Mouse (Mus musculus): ENCODE data around the gene Rpl3l.
"Not testable (repeated sequence)": the region's sequence is repeated elsewhere in the genome, so short reads cannot be mapped to it uniquely, and the experiment has no call there.

Gene Rpl3l

DNA sequence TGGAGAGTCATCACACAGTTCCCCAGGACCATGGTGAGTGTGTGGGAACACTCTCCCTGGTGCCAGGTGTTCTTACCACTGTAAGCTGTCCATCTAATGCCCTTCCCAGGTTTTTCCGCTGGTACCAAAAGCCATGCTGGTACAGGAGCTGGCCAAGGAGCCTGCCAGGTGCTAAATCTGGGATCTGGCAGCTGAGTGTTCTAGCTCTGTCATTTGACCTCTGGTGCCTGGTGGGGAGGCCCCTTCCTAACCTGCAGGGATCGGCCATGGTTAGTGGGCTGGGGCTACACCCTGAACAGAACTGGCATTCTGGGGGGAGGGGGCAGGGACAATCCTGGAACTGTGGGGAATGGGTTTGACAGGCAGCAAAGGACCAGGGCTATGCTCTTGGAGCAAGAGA lies at the start of gene Rpl3l:
TSS of gene Rpl3l (plus strand) at position 203 of the 400 bp plus-strand sequence.
- no peak for DNase-seq (ENCODE audit: low spot score in 2 of 2)

DNA sequence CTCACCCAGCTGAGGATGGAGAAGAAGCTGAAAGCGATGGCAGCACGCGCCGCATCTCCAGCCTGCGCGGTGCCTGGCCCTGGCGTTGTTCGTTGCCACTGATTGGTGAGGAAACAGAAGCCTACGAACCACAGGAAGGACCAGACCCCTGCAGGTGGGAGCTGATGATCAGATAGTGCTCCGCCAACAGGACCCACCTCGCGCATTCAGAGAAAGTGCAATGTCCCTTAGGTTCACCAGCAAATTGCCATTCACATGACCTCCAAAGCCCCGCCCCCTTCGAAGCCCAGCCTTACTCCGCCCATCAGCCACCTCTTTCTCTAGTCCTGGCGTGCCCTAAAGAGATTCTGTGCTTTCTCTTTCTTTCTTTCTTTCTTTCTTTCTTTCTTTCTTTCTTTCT lies 41.1 kb upstream of the Rpl3l start:
- DNase-seq (ENCODE audit: low spot score in 2 of 2) = no peak

DNA sequence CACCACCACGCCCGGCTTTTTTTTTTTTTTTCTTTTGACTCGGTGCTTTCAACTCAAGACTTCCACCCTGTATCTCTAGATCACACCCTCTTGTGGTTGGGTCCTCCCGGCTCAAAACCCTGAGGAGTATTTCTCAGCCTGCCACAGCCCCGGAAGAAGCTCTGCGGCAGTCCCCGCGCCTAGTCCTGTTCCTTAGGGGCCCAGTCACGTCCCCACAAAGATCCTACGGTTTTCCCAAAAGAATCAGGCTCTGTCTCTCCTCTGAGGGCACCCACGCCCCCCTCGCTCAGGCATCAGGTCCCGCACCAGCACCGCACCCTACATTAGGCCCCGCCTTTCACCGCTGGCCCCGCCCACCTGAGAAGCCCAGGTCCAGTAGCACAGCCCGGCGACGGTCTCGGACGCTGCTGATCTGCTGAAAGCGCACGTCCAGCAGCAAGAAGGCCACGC lies 40.4 kb upstream of the Rpl3l start:
- DNase-seq (ENCODE audit: low spot score in 2 of 2) = no peak

DNA sequence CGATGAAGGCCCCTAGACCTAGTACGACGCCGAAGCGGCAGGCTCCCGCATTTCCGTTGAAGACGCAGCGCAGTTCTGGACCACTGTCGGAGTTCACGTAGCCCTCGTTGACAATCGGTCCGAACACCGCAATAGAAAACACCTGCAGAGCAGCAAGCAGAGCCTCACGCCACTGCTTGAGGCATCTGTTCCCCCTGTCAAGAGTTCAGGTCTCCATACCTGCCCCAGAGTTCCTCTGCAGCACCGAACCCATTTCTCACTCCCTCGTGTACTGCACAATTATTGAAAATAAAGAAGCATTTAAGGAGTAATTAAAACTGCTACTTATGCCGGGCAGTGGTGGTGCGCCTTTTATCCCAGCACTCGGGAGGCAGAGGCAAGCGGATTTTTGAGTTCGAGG lies 40.0 kb upstream of the Rpl3l start:
- no peak for DNase-seq (ENCODE audit: low spot score in 2 of 2)

DNA sequence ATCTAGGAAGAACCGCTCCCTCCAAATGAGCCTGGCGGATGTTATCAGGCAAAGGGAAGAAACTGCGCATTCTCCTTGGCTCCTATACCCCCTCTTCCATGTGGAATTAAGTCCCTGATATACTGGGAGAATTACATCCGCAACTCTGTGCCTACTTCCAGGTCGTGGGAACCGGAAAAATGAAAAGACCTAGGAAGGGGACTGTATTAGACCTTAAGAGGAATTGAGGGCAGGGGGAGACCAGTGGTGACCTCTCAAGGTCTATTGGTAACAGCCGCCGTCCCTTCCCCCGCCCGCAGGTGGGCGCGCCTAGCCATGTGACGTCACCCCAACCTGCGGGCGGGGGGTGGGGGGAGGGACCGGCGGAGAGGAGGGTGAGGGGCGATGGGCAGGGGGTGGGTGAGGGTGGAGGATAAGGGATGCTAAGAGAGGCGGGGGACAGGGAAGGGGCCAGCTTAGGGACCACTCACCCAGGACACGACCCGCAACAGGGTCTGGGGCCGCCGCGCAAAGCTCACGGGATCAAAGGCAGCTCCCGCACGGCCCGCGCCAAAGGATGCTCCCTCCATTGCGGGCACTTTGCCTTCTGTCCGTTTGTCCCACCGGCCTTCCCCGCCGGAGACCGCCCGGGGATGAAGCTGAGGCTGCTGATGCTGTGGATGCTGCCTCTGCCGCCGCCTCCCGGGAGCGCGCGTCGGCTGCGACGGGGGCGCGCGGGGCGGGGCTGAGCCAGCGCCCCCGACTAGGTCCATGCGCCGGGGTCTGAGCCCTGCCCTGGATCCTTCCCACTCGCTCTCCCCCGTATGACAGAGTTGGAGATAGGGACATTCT lies 38.2 kb upstream of the Rpl3l start, which contains the start of gene Syngr3:
TSS of gene Syngr3 (minus strand) at position 705 of the 831 bp plus-strand sequence.
- peak in 1 of 2 experiments; percentile 52 for DNase-seq (ENCODE audit: low spot score in 2 of 2)

DNA sequence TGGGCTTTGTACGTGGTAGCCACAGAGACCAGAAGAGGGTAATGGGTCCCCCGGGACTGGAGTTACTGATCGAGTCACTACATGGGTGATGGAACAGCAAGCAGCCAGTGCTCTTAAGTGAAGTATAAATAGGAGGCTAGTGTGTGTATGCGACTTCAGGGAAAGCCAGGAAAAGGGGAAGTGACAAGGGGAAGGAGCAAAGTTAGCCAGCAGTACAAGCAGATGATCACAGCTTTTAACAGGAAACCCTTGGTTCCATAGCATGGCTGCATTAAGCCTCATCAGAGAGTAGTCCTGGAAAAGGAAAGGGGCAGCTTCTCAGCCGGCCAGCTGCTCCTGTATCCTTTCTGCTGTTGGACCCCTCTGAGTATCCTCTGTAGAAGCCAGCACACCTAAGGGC lies 35.2 kb upstream of the Rpl3l start:
- DNase-seq (ENCODE audit: low spot score in 2 of 2) = no peak

DNA sequence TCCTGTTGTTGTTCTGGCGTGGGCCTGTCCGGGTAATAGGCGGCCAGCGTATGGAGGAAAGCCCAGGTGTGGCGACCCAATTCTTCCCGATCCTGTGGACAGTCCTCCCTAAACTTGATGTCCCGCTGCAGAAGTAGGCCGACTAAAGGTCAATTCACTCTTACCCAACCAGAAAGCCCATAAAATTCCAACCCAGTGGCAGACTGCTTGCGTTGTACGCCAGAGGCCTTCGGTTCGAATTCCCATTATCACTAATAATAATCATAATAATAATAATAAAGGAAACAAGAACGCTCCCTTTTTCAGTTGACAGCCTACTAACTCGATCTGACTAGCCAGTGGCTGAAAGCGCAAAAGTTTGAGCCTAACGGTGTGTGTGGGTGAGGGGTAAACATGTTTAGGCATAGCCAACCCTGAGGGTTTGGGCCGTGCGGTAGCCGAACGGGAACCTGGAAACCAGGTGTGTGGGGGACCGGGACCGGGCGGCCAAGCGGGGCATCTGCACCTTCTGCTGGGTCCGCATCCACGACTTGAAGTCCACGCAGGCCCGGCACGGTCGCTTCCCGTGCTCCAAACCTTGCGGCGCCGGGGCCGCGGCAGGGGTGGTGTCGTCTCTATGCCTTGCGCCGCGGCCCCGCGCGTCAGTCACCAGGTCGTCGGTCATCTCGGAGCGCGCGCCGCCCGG lies 32.2 kb upstream of the Rpl3l start:
- DNase-seq (ENCODE audit: low spot score in 2 of 2) = peak in 1 of 2 experiments; percentile 9

DNA sequence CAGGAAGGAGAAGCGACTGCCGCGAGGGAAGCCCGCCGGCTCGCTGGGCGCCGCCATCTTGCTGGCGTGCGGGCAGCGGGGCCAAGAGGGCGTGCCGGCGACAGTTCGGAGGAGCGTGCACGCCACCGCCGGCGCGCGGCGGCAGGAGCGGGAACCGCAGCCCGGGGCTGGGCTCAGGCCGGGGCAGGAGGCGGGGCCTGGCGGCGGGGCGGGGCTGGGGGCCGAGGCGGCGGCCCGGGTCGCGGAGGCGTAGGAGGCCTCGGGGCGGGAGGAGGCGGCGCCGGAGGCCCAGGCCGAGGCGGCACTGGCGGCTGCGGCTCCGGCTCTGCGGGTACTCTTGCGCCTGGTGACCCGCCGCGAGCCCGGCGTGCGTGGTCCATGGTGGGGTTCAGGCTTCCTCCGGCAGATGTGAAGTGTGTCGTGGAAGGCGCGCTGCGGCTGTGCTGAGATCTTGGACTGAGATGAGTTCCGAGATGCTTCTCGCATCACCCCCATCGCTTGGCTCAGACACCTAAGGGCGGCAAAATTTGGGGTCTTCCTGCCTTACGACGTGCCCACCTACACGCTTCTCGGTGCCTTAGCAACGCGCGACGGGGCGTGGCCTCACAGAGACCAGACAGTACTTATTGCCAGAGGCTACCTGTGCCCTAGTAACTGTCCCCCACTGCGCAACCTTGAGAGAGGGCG lies 31.5 kb upstream of the Rpl3l start, which contains the start of the genes Gfer and Noxo1:
TSS of gene Gfer (minus strand) at position 146 of the 687 bp plus-strand sequence.
TSS of gene Noxo1 (plus strand) at position 224 of the 687 bp plus-strand sequence.
- peak; percentile 44 to 69 for DNase-seq (ENCODE audit: low spot score in 2 of 2)

DNA sequence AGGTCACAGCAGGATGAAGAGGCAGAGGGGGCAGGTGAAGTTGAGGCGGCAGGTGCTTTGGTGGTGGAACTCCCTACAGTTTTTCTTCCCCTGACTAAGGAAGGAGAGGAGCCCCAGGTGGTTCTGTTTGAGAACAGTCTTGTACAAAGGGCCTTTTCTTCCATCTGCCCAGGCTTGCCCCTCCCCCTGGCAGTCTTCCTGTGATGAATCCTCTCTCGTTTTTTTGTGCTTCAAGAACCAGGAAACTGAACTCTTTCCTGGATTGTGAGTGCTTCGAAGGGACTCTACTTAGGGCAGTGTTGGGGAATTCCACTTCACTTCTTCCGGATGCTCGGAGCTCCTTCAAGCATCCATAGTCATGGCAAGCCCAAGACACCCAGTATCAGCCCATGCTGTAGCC lies 29.6 kb upstream of the Rpl3l start:
- no peak for DNase-seq (ENCODE audit: low spot score in 2 of 2)

DNA sequence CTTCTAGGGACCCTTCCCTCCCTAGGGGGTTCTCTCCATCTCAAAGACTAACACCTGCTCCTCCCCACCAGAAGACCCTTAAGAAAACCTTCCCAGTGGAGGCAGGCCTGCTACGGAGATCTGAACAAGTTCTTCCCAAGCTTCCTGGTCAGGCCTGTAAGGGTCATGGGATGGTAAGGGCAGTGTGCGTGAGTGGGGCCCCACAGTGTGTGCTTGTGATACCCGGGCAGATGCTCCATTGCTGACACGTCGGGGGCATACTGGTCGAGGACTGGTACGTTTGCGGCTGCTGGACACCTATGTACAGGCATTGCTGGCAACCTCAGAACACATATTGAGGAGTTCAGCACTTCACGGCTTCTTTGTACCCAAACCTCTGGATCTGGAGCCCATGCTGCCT lies 28.9 kb upstream of the Rpl3l start:
- DNase-seq (ENCODE audit: low spot score in 2 of 2) = no peak

DNA sequence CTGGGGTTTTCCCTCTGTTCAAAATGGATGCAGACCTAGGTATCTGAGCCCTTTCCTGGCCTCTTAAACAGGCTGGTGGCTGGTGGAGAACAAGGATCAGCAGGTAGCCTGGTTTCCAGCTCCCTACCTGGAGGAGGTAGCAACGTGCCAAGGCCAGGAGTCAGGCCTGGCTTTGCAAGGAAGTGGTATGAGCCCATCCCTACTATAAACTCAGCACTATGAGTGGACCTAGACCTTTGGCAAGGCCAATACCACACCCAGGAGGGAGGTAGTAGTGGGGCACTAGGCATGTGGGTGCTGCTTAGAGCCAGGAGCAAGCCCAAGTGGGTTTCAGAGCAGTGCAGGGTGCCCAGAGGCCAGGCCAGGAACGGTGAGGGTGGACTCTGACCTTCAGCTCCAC lies 28.1 kb upstream of the Rpl3l start:
- DNase-seq (ENCODE audit: low spot score in 2 of 2) = no peak

DNA sequence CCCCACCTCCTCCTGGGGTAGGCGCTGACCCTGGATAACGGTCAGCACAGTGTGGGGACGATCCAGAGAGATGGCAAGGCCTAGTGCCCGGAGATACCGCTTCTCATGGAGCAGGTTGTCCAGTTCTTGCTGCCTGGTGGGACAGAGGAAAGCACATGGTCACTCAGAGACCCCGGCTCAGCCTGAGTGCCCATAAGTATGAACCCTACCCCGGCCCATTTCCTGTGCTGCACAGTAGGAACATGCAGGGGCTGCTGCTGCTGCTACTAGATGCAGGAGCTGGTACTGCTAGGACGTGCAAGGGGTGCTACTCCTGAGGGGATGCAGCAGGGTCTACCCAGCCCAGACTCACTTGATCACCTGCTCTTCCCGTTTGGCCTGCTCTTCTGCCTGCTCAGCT lies 26.4 kb upstream of the Rpl3l start:
- no peak for DNase-seq (ENCODE audit: low spot score in 2 of 2)

DNA sequence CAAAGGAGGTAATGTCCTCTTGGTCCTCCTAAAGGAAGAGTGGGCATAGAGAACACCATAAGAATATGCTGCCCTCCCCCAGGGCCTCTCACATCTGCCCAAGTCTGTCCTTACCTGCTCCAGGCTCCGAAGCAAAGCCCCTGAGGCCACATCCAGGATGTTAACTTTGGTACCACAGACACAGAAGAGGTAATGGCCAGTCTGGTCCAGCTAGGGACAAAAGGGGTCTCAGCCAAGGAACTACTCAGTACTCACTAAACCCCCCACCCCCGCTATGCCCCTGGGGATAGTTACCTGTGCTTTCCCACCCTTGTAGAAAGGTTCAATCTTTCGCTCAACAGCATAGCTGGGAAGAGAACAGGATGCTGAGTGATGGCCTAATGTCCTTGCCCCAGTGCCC lies 21.8 kb upstream of the Rpl3l start:
- no peak for DNase-seq (ENCODE audit: low spot score in 2 of 2)

DNA sequence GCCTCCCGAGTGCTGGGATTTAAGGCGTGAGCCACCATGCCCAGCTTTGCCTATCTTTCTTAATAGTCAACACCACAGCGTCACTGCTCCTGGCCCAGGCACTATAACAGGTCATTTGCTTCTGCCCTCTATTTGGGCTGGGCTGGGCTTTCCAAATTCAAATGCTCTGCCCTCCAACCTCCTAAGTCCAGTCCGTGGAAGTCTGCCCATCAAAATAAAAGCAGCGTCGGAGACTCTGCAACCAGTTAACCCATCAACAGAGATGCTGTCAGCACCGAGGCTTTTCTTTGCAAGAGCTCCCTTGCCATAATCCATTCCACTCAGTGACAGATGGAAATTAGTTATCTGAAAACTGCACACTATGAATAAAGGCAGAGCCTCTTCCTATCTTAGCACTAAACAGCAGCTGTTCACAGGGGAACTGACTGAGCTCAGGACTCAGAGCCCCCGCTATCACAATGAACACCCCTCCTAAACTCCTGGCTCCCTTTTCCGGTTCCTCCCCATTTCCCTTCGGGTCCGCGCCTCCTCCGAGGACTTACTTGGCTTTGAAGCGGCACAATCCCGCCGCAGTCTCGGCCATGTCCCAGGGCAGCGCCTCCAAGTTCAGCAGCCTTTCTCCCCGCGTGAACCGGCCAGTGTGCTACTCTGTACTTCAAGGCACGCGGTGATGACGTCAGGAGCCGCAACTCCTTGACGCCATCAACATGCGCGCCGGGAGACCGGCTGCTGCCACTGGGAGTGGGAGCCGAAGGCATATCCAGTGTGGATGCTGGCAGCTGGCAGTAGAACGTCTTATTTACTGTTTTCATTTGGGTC lies 20.4 kb upstream of the Rpl3l start, which contains the start of gene Tbl3:
TSS of gene Tbl3 (minus strand) at position 679 of the 819 bp plus-strand sequence.
- DNase-seq (ENCODE audit: low spot score in 2 of 2) = peak; percentile 89 to 94

DNA sequence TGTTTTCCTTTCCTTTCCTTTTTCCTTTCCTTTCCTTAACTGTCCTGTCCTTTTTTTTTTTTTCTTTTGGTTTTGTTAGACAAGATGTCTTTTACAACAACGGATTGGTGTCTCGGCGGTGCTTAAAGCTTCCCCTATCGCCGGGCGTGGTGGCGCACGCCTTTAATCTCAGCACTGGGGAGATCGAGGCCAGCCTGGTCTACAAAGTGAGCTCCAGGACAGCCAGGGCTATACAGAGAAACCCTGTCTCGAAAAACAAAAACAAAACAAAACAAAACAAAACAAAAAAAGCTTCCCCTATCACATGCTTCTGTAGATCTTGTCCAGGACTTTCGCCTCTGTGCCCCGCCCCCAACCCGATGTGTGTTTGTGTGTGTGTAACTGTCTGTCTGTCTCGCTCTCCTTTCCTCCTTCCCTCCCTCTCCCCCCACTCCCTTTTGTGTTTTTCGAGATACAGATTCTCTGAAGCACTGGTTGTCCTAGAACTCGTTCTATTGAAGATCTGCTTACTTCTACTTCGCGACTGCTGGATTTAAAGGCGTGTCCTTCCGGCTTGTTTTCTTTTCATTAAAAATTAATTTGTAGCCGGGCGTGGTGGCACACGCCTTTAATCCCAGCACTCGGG lies 19.7 kb upstream of the Rpl3l start:
- no peak for DNase-seq (ENCODE audit: low spot score in 2 of 2)

DNA sequence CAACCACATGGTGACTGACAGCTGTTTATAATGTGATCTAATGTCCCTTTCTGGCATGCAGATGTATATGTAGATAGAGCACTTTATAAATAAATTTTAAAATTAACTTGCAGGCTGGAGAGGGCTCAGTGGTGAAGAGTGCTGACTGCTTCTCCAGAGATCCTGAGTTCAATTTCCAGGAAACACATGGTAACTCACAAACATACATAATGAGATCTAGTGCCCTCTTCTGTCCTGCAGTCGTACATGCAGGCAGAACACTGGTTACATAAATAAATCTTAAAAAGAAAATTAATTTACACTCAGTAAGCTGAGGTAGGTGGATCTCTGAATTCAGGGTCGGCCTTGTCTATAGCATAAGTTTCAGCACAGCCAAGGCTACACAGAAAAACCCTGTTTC lies 19.0 kb upstream of the Rpl3l start:
- DNase-seq (ENCODE audit: low spot score in 2 of 2) = no peak

DNA sequence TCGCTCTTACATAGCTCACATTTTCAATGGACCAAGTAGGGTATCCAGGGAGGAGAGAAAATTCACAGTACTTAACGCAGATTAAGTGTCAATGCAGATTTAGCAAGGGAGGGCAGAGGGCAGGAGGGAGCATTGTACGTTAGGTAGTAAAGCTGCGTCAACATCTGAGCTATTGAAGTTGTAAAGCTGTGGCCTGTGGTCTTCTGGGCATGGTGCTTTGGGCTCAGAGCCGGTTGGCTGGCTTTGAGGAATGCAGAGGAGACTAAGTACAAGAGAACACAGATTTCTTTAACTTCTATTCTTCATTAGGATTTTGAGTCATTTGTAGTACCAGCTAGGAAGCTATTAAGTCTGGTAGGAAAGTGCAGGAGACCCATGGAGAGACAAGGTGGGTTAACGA lies 12.1 kb upstream of the Rpl3l start:
- DNase-seq (ENCODE audit: low spot score in 2 of 2) = no peak

DNA sequence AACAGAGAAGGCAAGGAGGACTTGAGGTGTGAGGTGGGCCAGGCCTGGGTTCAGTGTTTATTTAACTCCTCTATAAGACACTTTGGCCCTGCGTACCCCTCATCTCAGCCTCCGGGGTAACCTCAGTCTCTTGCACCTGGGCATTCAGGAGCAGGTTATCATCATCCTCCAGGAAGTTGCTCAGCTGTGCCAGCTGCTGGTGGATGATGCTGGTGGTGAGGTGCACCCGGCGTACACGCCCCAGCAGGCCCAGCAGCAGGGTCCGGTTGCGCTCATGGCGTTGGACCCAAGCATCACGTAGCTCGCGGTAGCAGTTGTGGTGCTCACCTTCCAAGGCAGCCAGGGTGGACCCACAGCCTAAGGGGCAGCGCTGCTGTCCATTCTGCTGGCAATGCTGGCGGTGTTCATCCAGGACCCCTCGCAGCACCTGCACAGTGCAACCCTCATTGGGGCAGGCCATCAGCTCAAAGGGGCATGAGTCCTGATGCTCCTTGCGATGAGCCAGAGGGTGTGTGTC lies 11.4 kb upstream of the Rpl3l start:
- no peak for DNase-seq (ENCODE audit: low spot score in 2 of 2)

DNA sequence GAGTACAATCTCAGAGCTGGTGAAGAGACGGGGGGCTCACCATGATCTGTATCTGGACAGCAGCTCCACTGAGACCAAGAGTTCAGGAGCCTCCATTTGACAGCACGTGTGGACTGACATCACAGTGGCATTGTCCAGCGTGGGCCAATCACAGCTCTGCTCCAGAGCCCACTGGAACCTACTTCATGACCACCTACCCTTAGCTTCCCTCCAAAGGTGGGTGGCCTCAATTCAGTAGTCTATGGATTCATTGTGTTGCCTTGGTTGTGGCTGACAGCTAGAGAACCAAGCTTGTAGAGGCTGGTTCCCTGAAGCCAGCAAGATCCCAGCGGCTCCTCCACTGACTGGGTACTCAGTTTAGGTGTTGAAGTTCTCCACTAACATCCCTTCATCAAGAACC lies 9.7 kb upstream of the Rpl3l start, which contains the start of the genes Rnf151 and Rps2:
TSS of gene Rnf151 (minus strand) at position 121 of the 400 bp plus-strand sequence.
TSS of gene Rps2 (plus strand) at position 174 of the 400 bp plus-strand sequence.
- DNase-seq (ENCODE audit: low spot score in 2 of 2) = no peak

DNA sequence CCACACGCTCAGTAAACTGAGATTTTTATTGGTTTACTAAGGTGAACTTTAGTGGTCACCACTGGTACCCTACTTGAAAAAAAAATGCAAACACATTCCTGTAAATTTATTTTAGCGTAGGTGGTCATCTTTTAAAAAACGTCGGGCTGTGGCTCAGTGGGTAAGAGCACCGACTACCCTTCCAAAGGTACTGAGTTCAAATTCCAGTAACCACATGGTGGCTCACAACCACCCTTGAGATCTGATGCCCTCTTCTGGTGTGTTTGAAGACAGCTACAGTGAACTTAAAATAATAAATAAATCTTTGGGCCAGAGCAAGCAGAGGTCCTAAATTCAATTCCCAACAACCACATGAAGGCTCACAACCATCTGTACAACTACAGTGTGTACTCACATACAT lies 8.7 kb upstream of the Rpl3l start:
- not testable (repeated sequence) for DNase-seq (ENCODE audit: low spot score in 2 of 2)
